Mouse (Mus musculus): ENCODE measurements around the gene Krt31. TPM values are rescaled to one million over a fixed set of nuclear protein-coding genes. Genes with fewer than 3 reads are reported as not detected.
A peak's percentile ranks its signal among the peaks of the same experiment; 100 is the strongest.

Gene Krt31
- total RNA-seq, 2 experiments from 2014 or later: not detected

DNA sequence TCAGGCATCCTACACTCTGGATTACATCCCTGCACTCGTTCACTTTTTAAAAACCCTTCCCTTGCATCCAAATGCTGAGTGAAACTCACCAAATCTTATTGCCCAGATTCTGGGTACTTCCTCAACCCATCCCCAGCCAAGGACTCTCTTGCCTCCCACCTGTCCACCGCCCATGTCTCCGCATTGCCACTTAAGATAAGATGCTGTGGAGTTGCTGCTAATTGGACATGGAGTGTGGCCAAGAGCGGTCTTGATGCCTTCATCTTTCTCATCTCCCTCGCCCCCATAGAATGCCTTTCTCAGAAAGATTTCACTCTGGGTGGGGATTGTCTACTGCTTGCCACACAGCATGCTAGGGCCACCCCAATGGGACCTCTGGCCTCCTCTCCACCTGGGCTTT is 42.0 kb downstream of the Krt31 start:
- DNase-seq (ENCODE audit: low spot score in 2 of 2): peak in 1 of 2 experiments; percentile 72
- intact Hi-C loops (cut with DNase I): loop anchor here (5.0 to 10.0 kb wide), 5 partner anchors 159 to 624 kb away; partner anchors contain the start of genes Krt10 and Krtap4-2

DNA sequence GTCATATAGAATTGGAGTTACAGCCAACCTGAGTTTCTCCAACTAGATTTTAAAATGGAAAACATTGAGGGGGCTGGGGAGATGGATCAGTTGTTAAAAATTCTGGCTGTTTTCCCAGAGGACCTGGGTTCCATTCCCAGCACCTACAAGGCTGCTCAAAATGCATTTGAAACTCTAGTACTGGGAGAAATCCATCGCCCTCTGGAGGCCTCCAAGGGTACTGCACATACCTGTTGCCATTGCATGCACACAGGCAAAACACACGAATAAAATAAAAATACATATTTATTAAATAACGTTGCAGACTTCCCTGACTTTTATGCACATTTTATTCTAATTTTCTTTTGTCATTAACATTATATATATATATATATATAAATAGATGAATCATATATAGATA is 43.7 kb downstream of the Krt31 start:
- intact Hi-C loops (cut with DNase I): loop anchor here (5.0 to 10.0 kb wide), 5 partner anchors 161 to 622 kb away; partner anchors contain the start of genes Krt10 and Krtap4-2
- no peak for DNase-seq (ENCODE audit: low spot score in 2 of 2)

DNA sequence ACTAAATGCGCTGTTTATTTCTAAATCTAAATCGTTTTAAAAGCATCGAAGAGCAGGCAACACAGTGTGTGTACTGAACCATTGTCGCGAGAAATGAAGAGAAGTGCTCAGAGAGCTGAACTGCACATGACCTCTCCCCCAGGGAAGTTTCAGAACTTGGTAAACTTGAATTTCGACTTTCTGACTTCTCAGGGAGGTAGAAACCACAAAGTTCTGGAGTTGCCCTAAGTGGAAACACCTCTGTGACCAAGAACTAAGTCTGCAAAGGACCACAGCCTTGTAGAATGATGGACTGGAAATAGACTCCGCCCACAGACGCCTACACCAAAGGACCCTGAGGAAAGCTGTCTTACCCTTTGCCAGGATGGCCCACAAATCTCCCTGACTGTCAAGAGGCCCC is 44.4 kb downstream of the Krt31 start:
- intact Hi-C loops (cut with DNase I): loop anchor here (2.0 to 10.0 kb wide), 6 partner anchors 161 to 621 kb away; partner anchors contain the start of genes Krt10 and Krtap4-2
- DNase-seq (ENCODE audit: low spot score in 2 of 2): no peak

DNA sequence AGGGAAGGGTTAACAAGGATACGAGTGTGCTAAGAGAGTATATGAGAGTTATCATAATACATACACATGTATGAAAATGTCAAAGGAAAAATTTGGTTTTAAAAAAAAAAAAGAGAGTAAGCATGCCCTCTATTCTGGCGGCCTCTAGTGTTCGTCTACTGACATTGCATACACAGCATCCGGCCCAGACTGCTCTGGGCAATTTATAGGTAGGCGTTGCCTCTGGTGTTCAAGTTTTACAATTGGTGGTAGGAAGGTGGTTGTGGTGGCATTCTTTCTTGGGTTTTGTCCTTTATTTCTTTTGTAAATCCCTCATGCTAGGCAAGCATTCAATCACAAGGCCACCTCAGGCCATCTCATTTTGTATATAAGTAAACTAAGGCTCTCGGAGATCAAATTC is 45.5 kb downstream of the Krt31 start:
- intact Hi-C loops (cut with DNase I): loop anchor here (2.0 to 10.0 kb wide), 6 partner anchors 162 to 620 kb away; partner anchors contain the start of genes Krt10 and Krtap4-2
- peak; percentile 64 to 78 for DNase-seq (ENCODE audit: low spot score in 2 of 2)

DNA sequence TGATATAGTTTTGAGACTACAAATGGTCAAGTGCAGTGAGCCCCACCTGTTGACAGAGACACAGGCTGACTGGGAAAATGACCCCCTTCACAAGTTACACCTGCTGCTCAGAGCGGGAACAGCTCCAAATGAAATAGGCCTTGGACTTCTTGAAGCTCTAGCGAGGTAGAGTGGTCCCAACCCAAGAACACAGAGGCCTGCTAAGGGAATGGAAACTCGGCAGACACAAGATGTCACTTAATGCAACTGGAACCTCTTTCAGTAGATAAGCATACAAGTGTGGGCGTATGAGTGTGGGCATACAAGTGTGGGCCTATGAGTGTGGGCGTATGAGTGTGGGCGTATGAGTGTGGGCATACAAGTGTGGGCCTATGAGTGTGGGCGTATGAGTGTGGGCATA is 51.3 kb downstream of the Krt31 start:
- no peak for DNase-seq (ENCODE audit: low spot score in 2 of 2)
- intact Hi-C loops (cut with DNase I): no loop called here

Other genes starting within 250 kb of the Krt31 start
- not detected for gene Gm11554, start 246.1 kb downstream of the Krt31 start, total RNA-seq (2021)
- gene Krtap4-13, start 240.7 kb downstream of the Krt31 start, total RNA-seq (2021): not detected
- gene Gm11564, start 234.9 kb downstream of the Krt31 start, total RNA-seq (2021): not detected
- gene 2300003K06Rik, start 212.5 kb downstream of the Krt31 start, total RNA-seq (2021): not detected
- gene Krtap4-16, start 198.9 kb downstream of the Krt31 start, total RNA-seq (2021): not detected
- not detected for gene Gm11568, start 192.6 kb downstream of the Krt31 start, total RNA-seq (2021)
- gene Gm11559, start 186.1 kb downstream of the Krt31 start, total RNA-seq (2021): not detected
- not detected for gene Krtap9-1, start 177.2 kb downstream of the Krt31 start, total RNA-seq (2021)
- not detected for gene Gm11567, start 171.4 kb downstream of the Krt31 start, total RNA-seq (2021)
- not detected for gene Krtap31-1, start 142.6 kb downstream of the Krt31 start, total RNA-seq (2021)
- not detected for gene Gm11565, start 135.8 kb downstream of the Krt31 start, total RNA-seq (2021)
- gene Krtap31-2, start 114.3 kb downstream of the Krt31 start, total RNA-seq (2021): not detected
- gene Krtap9-5, start 102.1 kb downstream of the Krt31 start, total RNA-seq (2021): not detected
- not detected for gene Krtap29-1, start 71.5 kb downstream of the Krt31 start, total RNA-seq (2021)
- gene Krtap16-1, start 64.0 kb downstream of the Krt31 start, total RNA-seq (2021): not detected
- not detected for gene Krtap17-1, start 56.6 kb downstream of the Krt31 start, total RNA-seq (2021)
- not detected for gene Krt33a, start 34.3 kb downstream of the Krt31 start, total RNA-seq (2021)
- not detected for gene Krt33b, start 20.7 kb downstream of the Krt31 start, total RNA-seq (2021)
- gene Krt34, start 9.0 kb downstream of the Krt31 start, total RNA-seq (2021): not detected
- gene Krt32, start 37.7 kb upstream of the Krt31 start, total RNA-seq (2021): not detected
- not detected for gene Krt35, start 45.7 kb upstream of the Krt31 start, total RNA-seq (2021)
- not detected for gene Krt36, start 55.1 kb upstream of the Krt31 start, total RNA-seq (2021)
- not detected for gene Krt13, start 71.0 kb upstream of the Krt31 start, total RNA-seq (2021)
- gene Krt15, start 85.4 kb upstream of the Krt31 start, total RNA-seq (2021): not detected
- gene Krt19, start 98.1 kb upstream of the Krt31 start, total RNA-seq (2021): not detected
- 1 to 10 TPM; 3.7 to 4.3 TPM for gene Krt9, start 142.7 kb upstream of the Krt31 start, total RNA-seq (2021)
- gene Krt14, start 157.0 kb upstream of the Krt31 start, total RNA-seq (2021): not detected
- not detected for gene Krt16, start 198.4 kb upstream of the Krt31 start, total RNA-seq (2021)
- under 1 TPM in 1 of 2 experiments, not detected in 1; 0.30 TPM for gene Krt17, start 210.5 kb upstream of the Krt31 start, total RNA-seq (2021)
- gene Krt42, start 219.3 kb upstream of the Krt31 start, total RNA-seq (2021): not detected

All from left cerebral cortex, postnatal 25 days (tissue).